Mouse (Mus musculus) spleen, adult 2 months (tissue): Measurements from ENCODE around the gene Camta1.

Source experiments
- CTCF ChIP-seq: fragments of 200-500 bp; IDR thresholded peaks from 2 replicates; pipeline ENCODE4 v1.5.1; 2011; ENCODE audit warnings: mild to moderate bottlenecking, inconsistent platforms; ENCODE audit not compliant: insufficient read depth, insufficient read length, insufficient replicate concordance; ENCODE audit errors: extremely low read depth
- POLR2A ChIP-seq: fragments of 200-500 bp; IDR thresholded peaks from 2 replicates; pipeline ENCODE4 v1.6.1; 2011; ENCODE audit warnings: low read depth, low read length, inconsistent platforms

DNA sequence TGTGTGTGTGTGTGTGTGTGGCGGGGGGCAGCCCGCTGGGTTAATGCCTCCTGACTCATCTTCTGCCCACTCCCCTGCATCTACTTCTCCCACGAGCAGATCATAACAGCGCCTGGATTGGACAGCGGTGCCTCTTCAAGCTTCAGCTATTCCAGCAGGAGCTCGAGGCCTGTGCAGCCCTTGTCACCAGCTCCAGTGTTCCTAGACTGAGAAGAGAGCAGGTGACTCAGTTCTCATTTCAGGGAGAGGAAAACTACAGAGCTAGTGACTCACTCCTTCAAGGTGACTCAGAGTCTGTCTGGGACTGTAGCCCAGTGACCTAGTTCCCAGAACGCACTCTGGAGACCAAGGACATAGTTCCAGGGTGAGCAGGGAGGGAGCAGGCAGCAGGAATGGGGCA, 522.3 kb downstream of the Camta1 start:
- TF ChIP-seq CTCF (no peak), POLR2A (no peak)
